Mouse (Mus musculus) kidney, embryonic 14.5 days (tissue): ENCODE data around the gene Mast3. TPM values are rescaled to one million over a fixed set of nuclear protein-coding genes. Genes with fewer than 3 reads are reported as not detected.

Experiments used
- ATAC-seq: fragments of 200-750 bp; cut with Nextera tagmentation; 2 replicates; pipeline ENCODE4 v1.8.0; 2017; ENCODE audit warnings: moderate number of reproducible peaks, mild to moderate bottlenecking, moderate TSS enrichment, moderate library complexity; ENCODE audit not compliant: low FRiP score, low TSS enrichment
- H3K27ac ChIP-seq: fragments of 300-500 bp; sonication (generic); 2 replicates; pipeline ENCODE4 v1.5.1; 2014; ENCODE audit warnings: low read depth, mild to moderate bottlenecking, low read length, moderate library complexity, mixed read lengths
- H3K27me3 ChIP-seq: fragments of 300-500 bp; sonication (generic); 2 replicates; pipeline ENCODE4 v1.6.1; 2014; ENCODE audit warnings: mild to moderate bottlenecking, low read length; ENCODE audit not compliant: control insufficient read depth, insufficient read depth
- H3K36me3 ChIP-seq: fragments of 300-500 bp; sonication (generic); 2 replicates; pipeline ENCODE4 v1.6.1; 2014; ENCODE audit warnings: low read length, mixed read lengths; ENCODE audit not compliant: control insufficient read depth, insufficient read depth
- H3K4me1 ChIP-seq: fragments of 300-500 bp; sonication (generic); 2 replicates; pipeline ENCODE4 v1.6.1; 2014; ENCODE audit warnings: low read length, mixed read lengths; ENCODE audit not compliant: control insufficient read depth, insufficient read depth
- H3K4me2 ChIP-seq: fragments of 300-500 bp; sonication (generic); replicated peaks from 2 replicates; pipeline ENCODE4 v1.6.1; 2014; ENCODE audit warnings: low read depth, mild to moderate bottlenecking, low read length
- H3K4me3 ChIP-seq: fragments of 300-500 bp; sonication (generic); 2 replicates; pipeline ENCODE4 v1.5.1; 2014; ENCODE audit warnings: mild to moderate bottlenecking, low read length
- H3K9ac ChIP-seq: fragments of 300-500 bp; sonication (generic); 2 replicates; pipeline ENCODE4 v1.6.1; 2014; ENCODE audit warnings: low read depth, mild to moderate bottlenecking, low read length, moderate library complexity
- H3K9me3 ChIP-seq: fragments of 300-500 bp; sonication (generic); 2 replicates; pipeline ENCODE4 v1.6.1; 2016; ENCODE audit warnings: low read length; ENCODE audit not compliant: control insufficient read depth
- WGBS: fragments of 180-500 bp; shearing (Covaris S2); extraction: QIAGEN DNeasy Blood & Tissue Kit; methylation state at CpG from one replicate; pipeline ENCODE4 v1.1.7; 2014; 5-methylcytosine and 5-hydroxymethylcytosine counted together
- polyA plus RNA-seq: library from polyadenylated mRNA; unstranded; fragments of >200 nt; fragmentation: Nextera tagmentation; extraction: Ambion mirVana; gene quantifications from 2 replicates; pipeline ENCODE4 v1.2.1, GENCODE M21; 2014

Gene Mast3
- polyA plus RNA-seq, 1 experiment from 2014 or later: 17.2 TPM

DNA sequence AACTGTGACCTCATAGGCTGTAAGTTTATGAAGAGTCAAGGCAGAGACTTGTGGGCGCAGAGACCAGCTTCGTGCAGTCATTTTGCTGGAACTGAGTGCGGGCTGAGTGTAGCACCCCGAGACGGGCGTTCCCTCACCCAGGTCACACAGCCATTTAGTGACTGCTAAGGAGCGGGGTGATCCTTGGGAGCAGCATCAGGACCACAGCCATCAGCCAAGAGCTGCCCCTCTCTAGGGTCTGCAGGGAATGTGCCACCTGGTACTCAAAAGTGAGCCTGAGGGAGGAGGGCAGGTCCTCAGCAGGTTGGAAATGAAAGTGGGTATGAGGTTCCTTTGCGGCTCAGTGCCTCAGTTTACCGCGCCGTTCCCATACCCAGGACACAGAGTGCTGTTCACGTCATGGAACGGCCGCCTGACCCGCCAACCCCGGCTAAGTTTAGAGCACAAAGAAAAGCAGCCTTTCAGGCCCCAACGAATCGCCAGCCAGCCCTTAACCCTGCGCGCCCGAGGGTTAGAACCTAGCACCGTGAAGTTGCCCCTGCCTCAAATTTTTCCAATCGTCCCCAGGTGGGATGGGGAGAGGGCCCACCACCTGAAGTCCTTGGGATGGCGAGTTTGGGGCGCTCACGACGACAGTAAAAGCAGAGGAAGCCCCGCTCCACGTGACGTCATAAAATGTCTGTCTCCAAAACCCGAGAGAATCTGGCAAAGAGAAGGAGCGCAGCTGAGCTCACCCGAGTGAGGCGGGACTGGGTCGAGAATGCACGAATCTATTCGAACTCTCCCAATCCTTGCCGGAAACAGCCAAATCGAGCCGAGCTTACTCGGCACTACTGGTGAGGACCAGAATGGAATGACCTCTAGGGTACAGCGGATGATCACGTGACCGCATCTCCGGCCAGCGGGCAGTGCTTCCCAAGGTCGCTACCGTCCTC, 60.9 kb downstream of the Mast3 start:
- no peaks in the 10 kb centered on the region for H3K9me3 ChIP-seq
- peaks cover 58% of the 10 kb centered on the region for H3K27me3 ChIP-seq
- peak overlapping the region; percentile 50 for H3K4me2 ChIP-seq
- no peaks in the 10 kb centered on the region for H3K36me3 ChIP-seq
- H3K4me3 ChIP-seq: peak overlapping the region; percentile 31
- 0 out of 2 replicates have a peak, but pooled peaks have one; percentile 26 for ATAC-seq
- H3K9ac ChIP-seq: peak overlapping the region; percentile 40; the same call in 1 of the 2 replicates
- WGBS: 5% methylated on average over 48 of the region's 48 CpGs
- no peak overlapping the region for H3K27ac ChIP-seq
- H3K4me1 ChIP-seq: peaks cover 22% of the 10 kb centered on the region

- Histone ChIP-seq H3K9me3 (no peaks in the 10 kb centered on the region), H3K4me2 (peak overlapping the region; percentile 50), H3K27ac (no peak overlapping the region), H3K4me3 (peak overlapping the region; percentile 31), H3K27me3 (peaks cover 58% of the 10 kb centered on the region), H3K9ac (no peak overlapping the region), H3K36me3 (no peaks in the 10 kb centered on the region), H3K4me1 (peaks cover 22% of the 10 kb centered on the region)
- peak; percentile 17; the same call in 1 of the 2 replicates for ATAC-seq
- 1% methylated on average over 38 of the region's 38 CpGs for WGBS
These were observed 61.7 kb downstream of the Mast3 start for GRCm38 (mm10) chr8:70742981-70743655.

DNA sequence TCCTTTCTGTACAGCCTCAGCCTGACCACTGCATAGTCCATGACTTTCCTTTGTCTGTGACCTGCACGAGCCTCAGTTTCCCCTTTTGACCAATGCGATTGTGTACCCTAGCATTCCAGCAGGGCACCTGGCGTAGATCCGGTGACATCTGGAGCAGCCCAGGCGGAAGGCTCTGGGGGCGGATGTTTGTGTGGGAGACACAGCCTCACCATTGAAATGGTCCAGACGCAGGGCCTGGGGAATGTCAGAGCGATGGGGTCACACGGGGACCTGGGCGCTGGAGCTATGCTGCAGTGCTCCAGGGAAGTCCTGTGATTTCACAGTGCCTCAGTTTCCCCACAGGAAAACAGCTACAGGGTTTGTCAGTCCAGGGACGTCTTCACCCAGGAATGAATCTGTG, 62.7 kb downstream of the Mast3 start:
- H3K4me1 ChIP-seq: peaks cover 22% of the 10 kb centered on the region
- no peak overlapping the region for H3K4me2 ChIP-seq
- no peak overlapping the region for H3K9ac ChIP-seq
- peaks cover 53% of the 10 kb centered on the region for H3K27me3 ChIP-seq
- no peaks in the 10 kb centered on the region for H3K36me3 ChIP-seq
- WGBS: 55% methylated on average over 11 of the region's 11 CpGs
- no peaks in the 10 kb centered on the region for H3K9me3 ChIP-seq
- no peak overlapping the region for H3K27ac ChIP-seq
- ATAC-seq: no peak
- no peak overlapping the region for H3K4me3 ChIP-seq

- Histone ChIP-seq H3K4me1 (peaks cover 22% of the 10 kb centered on the region), H3K27me3 (peaks cover 50% of the 10 kb centered on the region), H3K36me3 (no peaks in the 10 kb centered on the region), H3K9me3 (no peaks in the 10 kb centered on the region), H3K4me3 (no peak overlapping the region), H3K27ac (no peak overlapping the region), H3K9ac (no peak overlapping the region), H3K4me2 (no peak overlapping the region)
- ATAC-seq: no peak
- WGBS: 54% methylated on average over 5 of the region's 5 CpGs
These were observed 63.2 kb downstream of the Mast3 start for GRCm38 (mm10) chr8:70741661-70742060.

DNA sequence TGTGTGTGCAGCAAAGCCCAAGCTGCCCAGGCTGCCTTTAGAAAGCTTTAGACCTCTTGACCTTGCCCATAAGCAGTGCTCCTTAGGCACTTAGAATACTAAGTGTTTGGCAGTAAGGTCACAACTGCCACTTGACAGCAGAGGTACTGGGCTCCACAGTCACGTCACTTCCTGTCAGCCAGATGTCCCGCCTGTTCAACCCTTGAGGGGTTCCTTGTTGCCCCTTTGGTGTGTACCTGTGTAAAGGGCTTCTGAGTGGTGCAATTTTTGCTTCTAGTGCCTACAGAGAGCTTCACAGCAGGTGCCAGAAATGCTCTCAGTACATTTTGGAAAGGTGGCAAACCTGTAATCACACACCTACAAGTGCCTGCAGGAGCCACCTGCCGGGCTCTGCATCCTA, 66.6 kb downstream of the Mast3 start:
- Histone ChIP-seq H3K27me3 (peaks cover 28% of the 10 kb centered on the region), H3K36me3 (no peaks in the 10 kb centered on the region), H3K27ac (no peak overlapping the region), H3K4me2 (no peak overlapping the region), H3K9ac (no peak overlapping the region; the same call in 1 of the 2 replicates), H3K4me1 (peaks cover 6% of the 10 kb centered on the region), H3K9me3 (no peaks in the 10 kb centered on the region), H3K4me3 (no peak overlapping the region)
- no peak for ATAC-seq
- WGBS: 60% methylated on average over 3 of the region's 3 CpGs

- Histone ChIP-seq H3K27ac (no peak overlapping the region), H3K36me3 (no peaks in the 10 kb centered on the region), H3K9ac (no peak overlapping the region), H3K27me3 (peaks cover 26% of the 10 kb centered on the region), H3K4me1 (peaks cover under 1% of the 10 kb centered on the region; the same call in 1 of the 2 replicates), H3K4me2 (no peak overlapping the region), H3K9me3 (no peaks in the 10 kb centered on the region), H3K4me3 (no peak overlapping the region)
- WGBS: 73% methylated on average over 5 of the region's 5 CpGs
- no peak for ATAC-seq
These were observed 67.1 kb downstream of the Mast3 start for GRCm38 (mm10) chr8:70737705-70738104.

- peaks cover 27% of the 10 kb centered on the region for H3K27me3 ChIP-seq
- no peak overlapping the region for H3K4me3 ChIP-seq
- no peak overlapping the region for H3K4me2 ChIP-seq
- WGBS: 88% methylated on average over 4 of the region's 4 CpGs
- ATAC-seq: no peak
- no peak overlapping the region for H3K9ac ChIP-seq
- no peaks in the 10 kb centered on the region for H3K4me1 ChIP-seq
- H3K27ac ChIP-seq: no peak overlapping the region
- no peaks in the 10 kb centered on the region for H3K36me3 ChIP-seq
- no peaks in the 10 kb centered on the region for H3K9me3 ChIP-seq
These were observed 73.9 kb downstream of the Mast3 start for GRCm38 (mm10) chr8:70730956-70731355.

DNA sequence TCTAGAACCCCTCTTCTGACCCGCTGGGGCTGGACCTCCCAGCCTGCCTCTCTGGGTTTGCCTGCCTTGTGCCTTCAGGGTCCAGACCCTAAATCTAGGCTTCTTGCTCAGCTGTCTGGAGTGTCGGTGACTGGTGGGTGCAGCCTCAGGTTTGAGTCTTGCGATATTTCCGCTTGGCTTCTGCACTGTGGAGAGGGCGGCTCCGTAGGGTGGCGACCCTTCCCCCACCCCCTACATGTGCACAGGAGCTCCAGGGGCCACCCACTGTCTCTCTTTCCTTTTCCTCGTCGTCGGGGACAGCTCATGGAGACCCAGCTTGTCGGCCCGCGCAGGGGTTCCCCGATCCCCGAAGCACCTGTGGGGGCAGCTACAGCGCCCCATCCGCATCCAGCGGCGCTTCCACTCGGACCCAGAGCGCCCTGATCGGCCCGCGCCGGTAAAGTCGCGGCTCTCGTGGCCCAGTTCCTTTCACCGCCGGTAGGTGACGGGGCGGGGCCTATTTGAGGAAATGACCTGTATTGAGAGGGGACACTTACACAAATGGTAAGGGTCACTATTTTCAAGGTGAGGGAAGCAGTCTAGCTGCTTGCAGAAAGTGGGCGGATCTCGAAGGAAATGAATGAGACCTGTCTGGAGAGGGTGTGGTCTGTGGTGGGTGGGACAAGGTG, 74.9 kb downstream of the Mast3 start:
- H3K36me3 ChIP-seq: no peaks in the 10 kb centered on the region
- no peaks in the 10 kb centered on the region for H3K4me1 ChIP-seq
- H3K4me3 ChIP-seq: peak overlapping the region; percentile 27
- H3K4me2 ChIP-seq: peak overlapping the region; percentile 46
- ATAC-seq: peak; percentile 22; the same call in 1 of the 2 replicates
- H3K27me3 ChIP-seq: peaks cover 27% of the 10 kb centered on the region
- H3K9me3 ChIP-seq: no peaks in the 10 kb centered on the region
- H3K27ac ChIP-seq: no peak overlapping the region
- peak overlapping the region; percentile 42; the same call in 1 of the 2 replicates for H3K9ac ChIP-seq
- 3% methylated on average over 34 of the region's 34 CpGs for WGBS
